Mouse (Mus musculus) brain, embryonic 14.5 days (tissue): ENCODE data around the gene Kif2a. TPM values are rescaled to one million over a fixed set of nuclear protein-coding genes. Genes with fewer than 3 reads are reported as not detected.
"Not testable (repeated sequence)": the region's sequence is repeated elsewhere in the genome, so short reads cannot be mapped to it uniquely, and the experiment has no call there.

Experiments
- DNase-seq: peaks from one replicate; pipeline ENCODE4 v3.0.0-alpha.2; 2011; ENCODE audit warnings: low read depth
- CTCF ChIP-seq: fragments of 200-500 bp; IDR thresholded peaks from 2 replicates; pipeline ENCODE4 v1.5.1; 2012; ENCODE audit warnings: inconsistent platforms, mild to moderate bottlenecking, moderate library complexity, borderline replicate concordance; ENCODE audit not compliant: insufficient read depth, insufficient read length; ENCODE audit errors: extremely low read depth
- POLR2A ChIP-seq: fragments of 200-500 bp; IDR thresholded peaks from 2 replicates; pipeline ENCODE4 v1.6.1; 2012; ENCODE audit warnings: mild to moderate bottlenecking, inconsistent platforms, borderline replicate concordance; ENCODE audit not compliant: poor library complexity, insufficient read depth, insufficient read length, severe bottlenecking; ENCODE audit errors: extremely low read depth
- polyA plus RNA-seq: library from polyadenylated mRNA; depleted of rRNA; stranded (reverse); fragments of >200 nt; gene quantifications from 2 replicates; pipeline ENCODE4 v1.2.3, GENCODE M21; 2012

Gene Kif2a
- polyA plus RNA-seq, 1 experiment = 52.5 TPM

DNA sequence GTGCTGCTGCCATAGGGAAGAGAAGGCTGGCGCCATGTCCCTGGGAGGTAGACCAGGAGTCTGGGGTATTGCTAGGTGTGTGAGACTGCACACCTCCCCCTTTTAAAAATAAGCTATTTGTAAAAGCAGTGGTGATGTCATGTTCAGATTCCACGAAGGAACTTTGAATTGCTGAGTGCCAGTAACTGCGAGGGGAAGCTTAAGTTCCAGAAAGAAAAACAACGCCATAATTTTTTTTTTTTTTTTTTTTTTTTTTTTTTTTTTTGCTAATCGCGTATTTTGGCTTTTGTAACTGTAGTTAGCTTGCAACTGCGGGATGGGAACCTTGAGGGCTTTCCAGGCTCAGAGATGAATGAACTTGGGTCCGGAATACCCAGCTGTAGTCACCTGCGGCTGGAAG lies 76.4 kb downstream of the Kif2a start:
- TF ChIP-seq CTCF = no peak
- DNase-seq = no peak

DNA sequence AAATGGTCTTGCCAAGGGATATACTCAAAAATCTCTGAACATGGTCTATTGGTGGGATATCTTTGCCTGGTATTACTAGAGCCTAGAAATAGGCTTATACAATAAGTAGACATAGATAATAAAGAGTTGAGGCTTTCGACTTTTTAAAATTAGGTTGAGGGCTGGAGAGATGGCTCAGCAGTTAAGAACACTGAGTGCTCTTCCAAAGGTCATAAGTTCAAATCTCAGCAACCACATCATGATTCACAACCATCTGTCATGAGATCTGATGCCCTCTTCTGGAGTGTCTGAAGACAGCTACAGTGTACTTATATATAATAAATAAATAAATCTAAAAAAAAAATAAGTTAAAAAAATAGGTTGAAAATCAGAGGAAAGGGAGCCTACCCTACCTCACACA lies 79.2 kb downstream of the Kif2a start:
- DNase-seq = no peak
- TF ChIP-seq CTCF = no peak
- TF ChIP-seq POLR2A = no peak

DNA sequence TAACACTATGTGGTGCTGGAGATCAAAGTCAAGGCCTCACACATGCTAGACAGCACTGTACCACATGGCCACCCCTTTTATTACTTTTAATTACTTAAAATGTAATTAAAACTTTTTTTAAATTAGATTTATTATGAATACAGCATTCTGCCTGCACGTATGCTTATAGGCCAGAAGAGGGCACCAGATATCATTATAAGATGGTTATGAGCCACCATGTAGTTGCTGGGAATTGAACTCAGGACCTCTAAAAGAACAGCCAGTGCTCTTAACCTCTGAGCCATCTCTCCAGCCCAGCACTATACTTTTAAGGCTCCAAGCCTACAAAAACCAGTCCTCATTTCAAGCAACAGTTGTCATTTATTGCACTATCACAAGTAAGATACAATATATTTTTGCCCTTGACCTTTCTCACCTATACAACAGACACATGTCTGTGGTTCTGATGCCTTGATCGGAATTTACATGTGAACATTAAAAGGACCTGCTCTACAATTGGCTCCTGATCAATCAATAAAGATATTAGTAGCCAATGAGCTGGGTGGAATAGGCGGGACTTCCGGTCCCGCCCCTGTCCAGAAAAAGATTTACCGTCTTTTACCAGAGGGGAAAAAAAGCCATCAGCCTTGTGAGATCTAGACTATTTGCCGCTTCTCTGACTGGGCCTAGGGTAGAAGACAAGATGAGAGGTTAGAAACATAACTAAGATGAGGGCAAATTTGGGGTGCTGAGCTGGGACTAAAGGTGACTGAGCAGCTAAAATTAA lies 80.5 kb downstream of the Kif2a start:
- DNase-seq = peak; percentile 74
- TF ChIP-seq CTCF (no peak), POLR2A (no peak)

DNA sequence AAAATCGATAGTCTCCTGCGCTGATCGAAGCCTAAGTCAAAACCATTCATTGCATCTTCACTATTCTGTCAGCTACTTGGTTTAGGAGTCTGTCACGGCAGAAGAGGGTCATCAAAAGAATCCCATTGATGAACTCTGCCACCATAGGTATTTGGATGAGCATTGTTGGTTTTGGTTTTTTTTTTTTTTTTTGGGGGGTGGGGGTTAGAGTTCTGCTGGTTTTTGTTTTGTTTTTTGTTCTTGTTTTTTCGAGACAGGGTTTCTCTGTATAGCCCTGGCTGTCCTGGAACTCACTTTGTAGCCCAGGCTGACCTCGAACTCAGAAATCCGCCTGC lies 84.8 kb downstream of the Kif2a start:
- DNase-seq = no peak
- TF ChIP-seq POLR2A = no peak
- TF ChIP-seq CTCF = no peak

DNA sequence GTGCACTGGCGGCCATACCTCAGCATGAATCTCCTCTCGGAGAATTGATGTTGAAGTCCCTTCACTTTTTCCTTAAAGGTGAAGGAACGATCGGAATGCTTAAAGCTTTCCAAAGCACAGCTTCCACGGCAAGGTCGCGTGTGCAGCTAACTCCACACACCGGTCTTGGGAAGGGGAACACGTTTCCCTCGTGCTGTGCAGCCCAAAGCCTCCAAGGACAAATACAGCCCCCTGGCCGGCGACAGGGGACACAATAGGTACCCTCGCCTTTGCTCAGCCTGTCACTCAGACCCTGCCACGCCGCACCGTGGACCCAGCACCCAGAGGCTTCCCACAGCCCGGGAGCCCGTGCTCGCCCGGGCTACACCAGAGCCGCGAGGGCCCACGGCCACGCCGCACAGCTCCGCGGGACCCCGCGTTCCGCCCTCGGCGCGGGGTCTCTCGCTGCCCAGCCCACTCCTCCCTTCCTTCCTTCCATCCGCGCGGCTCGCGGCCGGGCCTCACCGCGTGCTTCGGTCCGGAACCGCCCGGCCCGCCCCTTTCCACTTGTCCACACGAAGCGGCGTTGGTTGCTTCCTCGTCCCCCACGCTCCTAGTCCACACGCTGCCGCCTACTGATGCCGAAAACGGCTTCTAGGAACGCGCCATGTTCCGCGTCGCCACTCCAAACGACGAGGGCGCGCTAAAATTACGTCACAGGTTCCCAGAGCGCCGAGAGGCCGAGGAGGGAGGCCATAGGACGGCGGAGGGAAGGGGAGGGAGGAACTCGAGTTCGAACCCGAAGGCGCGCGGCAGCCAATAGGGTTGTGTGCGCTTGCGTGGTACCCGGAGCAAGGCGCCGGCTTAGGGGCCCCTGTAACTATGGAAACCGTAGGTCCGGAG lies 85.4 kb downstream of the Kif2a start, which contains the start of gene Ipo11:
TSS of gene Ipo11 (minus strand) at position 703 of the 882 bp plus-strand sequence.
- TF ChIP-seq CTCF = no peak
- TF ChIP-seq POLR2A = peak; percentile 52; the same call in 1 of the 2 replicates
- peak; percentile 99 for DNase-seq

DNA sequence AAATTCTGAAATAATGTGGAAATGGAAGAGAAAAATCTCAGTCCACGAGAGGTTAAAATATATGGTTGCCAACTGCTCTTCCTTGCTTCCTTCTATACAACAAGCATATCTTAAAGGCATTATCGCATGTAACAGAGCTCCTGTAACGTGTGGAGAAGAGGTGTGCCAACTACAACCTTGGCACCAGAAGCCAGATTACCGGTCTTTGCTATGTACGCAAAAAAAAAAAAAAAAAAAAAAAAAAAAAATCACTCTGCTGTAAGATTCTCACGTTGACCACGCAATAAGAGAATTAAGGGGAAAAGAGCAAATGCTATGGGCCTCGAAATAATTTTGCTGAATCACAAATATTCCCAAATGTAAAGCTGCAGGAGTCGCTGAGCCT lies 86.1 kb downstream of the Kif2a start:
- TF ChIP-seq POLR2A (no peak), CTCF (no peak)
- DNase-seq = no peak

DNA sequence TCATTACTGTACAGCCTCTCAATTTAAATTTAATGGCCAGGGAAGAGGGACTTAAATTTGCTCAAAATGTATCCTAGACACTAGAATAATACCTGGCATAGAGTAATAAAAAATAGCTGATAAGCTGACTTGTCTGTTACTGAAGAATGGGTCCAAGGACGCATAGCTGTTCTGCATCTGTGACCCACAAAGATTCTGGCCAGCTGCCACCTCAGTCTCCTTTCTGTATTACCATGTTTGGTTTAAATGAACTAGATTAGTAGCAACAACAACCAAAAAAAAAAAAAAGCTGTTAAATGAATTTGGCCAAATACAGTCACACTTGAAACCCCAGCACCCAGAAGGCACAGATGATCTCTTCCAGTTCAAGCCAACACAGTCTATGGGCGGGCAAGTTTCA lies 92.7 kb downstream of the Kif2a start:
- TF ChIP-seq POLR2A (no peak), CTCF (no peak)
- no peak for DNase-seq

DNA sequence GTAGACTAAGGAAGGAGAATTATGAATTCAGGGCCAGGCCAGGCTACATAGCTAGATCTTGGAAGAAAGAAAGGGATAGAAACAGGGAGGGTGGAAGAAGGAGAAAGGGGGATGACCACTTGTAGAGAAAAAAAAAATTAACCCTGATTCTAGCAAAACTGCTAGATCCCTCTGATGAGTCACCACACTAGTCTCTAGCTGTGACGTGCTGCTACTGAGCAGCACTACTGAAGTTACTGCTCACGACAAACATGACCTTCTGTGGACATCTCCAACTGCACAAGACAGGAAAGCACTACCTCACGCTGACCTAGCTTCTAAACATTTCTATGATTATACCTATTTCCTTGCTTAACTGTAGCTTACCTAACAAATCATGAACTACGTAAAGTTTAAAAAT lies 93.6 kb downstream of the Kif2a start:
- TF ChIP-seq POLR2A = no peak
- TF ChIP-seq CTCF = no peak
- no peak for DNase-seq

DNA sequence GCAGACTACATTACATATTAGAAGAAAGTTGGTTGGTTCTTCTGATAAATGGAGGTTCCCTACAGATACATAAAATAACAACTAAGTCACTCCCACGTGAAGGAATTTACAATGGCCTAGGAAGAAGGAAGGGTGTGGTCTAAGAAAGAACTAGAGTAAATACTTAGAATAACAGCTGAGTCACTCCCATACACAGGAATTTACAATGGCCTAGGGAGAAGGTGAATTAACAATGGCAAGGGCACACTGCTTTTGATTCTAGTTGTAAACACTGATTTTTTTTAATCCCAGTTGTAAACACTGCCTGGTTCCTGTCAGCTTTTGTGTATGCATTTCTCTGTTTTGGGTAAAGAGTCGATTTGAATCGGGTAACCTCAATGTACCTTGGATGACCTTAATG lies 96.0 kb downstream of the Kif2a start:
- DNase-seq = not testable (repeated sequence)

DNA sequence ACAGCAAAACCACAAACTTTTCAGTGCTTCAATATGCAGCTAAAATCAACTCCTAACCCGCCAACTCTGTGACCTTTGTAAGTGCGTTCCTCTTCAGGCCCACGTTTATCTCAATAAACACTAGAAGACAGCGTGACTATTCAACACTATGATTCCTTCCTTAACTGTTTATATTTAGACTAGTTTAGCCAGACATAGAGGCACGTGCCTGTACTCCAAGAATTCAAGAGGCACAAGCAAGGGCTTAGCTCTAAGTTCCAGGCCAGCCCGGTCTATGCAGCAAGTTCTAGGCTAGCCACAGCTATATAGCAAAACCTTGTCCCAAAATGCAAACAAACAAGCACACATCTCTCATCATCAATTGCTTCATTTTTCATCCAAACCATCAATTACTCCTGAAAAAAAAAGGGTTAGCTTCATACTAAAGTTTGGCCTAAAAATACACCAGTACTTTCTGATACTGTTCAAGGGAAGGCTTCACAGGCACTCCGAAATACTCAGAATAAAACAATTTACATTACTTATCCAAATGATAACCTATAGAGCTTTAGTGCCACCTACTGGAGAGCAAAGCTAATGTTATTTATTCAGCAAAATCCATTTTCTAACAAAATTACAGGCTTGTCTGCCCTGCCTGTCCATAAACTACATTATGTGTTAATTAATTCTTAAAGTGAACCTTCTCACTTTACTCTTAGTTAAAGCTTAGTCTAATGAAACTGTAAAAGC lies 103.4 kb downstream of the Kif2a start:
- TF ChIP-seq CTCF (no peak), POLR2A (no peak)
- peak; percentile 85 for DNase-seq

DNA sequence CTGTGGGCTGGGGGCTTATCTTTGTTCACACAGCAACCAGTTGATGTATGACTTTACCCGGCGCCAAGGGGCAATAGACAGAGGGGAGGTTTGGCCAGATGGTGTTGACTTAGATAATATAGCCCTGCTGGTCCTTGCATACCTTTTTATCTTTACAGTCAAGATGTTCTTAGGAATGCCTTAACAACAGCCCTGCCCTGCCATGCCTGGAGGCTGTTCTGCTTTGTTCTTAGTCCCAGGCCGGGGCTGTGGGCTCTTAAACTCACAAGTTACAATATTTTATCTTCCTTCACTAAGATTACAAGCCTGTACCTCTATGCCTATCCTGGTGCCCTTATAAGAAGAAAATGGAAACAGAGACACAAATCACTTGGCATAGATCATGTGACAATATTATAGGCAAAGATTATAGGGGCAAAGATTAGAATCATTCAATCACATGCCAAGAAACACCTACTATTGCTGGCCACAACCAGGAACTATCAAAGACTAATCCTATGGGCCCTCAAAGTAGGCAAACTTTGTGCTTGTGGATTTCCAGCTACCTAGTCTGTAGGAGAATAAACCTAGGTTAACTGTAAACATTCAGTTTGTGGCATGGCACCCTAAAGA lies 108.7 kb downstream of the Kif2a start:
- DNase-seq = no peak
- TF ChIP-seq CTCF (no peak), POLR2A (no peak)
